Mouse (Mus musculus) CD8-positive naive resting alpha-beta T cell, adult 2 months (primary cell): ENCODE data around the gene Sp9.

ENCODE experiments used
- DNase-seq, 2 experiments: peaks; one replicate each; pipeline ENCODE4 v3.0.0; 2022; ENCODE audit warnings: low read depth in 2 of 2, low spot score in 2 of 2

Sp9 gene

DNA sequence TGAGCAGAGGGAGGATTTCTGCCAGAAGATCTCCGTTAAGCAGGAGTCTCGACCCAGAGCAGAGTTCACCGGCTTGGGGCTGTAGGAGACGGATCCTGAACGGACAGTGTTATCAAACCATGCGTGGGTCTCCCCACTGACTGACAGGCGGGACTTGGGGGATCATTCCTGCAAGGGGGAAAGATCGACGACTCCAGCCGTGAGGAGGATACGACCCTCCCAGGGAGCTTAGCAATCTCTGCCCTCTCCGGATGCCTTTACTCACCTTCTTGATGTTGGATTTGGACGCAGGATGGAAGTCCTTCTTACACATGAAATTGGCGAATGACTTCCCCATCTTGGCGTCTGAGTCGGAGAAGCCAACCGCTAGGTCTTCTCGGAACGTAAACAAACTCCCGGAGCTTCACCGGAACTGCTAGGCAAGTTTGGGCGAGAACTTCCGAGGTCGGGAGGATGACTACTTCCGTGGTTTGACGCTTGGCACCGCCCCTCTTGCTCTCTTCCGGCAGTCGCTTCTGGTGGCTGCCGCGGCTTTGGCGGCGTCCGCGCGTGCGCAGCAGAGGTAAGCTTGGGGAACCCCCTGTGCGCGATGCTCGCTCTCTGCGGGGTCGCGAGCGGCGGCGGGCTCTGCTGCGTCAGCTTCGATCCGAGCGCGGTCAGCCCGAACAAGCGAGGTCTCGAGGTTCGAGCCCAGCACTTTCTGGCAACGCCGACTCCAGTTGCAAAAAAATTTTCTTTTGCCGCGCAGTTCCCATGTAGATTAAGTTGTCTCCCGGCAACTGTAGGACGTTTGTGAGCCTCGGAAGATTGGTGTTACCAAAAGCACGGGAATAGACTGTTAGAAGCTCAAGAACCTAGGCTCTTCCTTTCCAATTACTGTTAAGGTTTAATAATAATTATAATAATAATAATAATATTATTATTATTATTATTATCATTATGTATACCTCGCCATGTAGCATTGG lies 40.7 kb downstream of the Sp9 start, which contains the start of the genes Scrn3 and Cir1:
TSS of gene Scrn3 (plus strand) at position 450 of the 965 bp plus-strand sequence.
TSS of gene Cir1 (minus strand) at position 550 of the 965 bp plus-strand sequence.
- DNase-seq: peak; percentile 91 to 92

- peak; percentile 5 to 14 for DNase-seq
These were observed 41.4 kb downstream of the Sp9 start for GRCm38 (mm10) chr2:73313117-73313501.

DNA sequence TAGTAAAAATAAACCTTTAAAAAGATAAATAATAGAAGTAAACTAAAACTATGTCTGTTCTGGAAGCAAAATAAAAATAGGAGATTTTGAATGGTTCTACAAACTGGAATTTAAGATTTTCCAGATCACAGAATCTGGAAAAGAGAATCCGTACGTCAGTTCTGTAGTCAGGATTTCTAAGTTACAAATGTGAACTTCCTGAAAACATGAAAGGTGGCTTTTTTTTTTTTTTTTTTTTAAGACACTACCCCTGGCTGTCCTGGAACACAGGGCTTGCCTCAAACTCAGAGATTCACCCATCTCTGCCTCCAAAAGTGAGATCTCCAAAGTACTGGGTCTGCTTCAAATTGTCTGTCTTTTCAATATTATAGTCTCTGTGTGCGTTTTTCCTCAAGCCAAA lies 42.6 kb downstream of the Sp9 start:
- no peak for DNase-seq

DNA sequence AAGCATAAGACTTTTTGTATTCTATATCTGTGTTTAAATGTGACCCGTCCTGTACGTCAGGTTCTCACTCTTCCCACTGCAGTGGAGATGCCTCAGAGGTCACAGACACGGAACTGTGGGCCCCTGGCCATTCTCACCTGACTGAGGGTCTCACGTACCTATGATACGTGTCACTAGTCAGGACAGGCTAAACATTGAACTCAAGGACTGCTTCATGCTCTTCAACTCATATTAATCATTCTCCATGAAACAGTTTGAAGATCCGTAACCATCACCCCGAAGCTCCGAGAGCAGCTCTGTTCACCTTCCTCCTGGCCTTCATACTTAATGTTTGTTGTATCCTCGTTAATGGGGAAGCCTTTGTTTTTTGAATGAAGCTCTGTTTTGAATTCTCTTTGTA lies 45.7 kb downstream of the Sp9 start:
- no peak for DNase-seq

DNA sequence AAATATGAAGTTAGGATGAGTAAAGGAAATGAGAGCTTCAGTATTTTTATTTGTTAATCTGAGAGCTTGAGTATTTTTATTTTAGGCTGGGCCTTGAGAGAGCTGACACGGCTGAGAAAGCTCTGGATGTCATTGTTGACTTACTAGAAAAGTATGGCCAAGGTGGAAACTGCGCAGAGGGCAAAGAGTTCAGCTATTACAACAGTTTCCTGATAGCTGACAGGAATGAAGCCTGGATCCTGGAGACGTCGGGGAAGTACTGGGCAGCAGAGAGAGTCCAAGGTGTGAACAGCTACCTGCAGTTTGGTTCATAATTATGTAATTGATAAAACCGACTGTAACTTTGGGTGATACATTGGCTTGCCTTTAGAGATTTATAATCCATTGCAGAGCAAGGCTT lies 47.5 kb downstream of the Sp9 start:
- DNase-seq: no peak

DNA sequence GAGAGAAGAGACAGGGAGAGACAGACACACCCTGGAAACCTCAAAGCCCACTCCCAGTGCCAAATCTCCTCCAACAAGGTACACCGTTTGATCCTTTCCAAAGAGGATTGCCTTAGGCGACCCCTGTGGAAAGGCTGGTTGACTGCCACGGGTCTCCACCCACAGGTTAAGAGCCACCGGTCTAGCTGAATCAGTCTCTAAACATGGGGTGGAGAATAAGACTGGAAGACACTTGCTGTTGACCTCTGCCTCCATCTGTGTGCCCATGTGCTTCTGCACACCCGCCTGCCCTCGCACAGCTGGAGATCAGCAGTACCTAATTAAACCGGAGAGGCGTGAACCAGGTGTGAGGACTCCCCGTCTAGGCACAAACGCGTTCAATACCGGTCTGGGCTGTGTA lies 51.3 kb downstream of the Sp9 start:
- DNase-seq: no peak

DNA sequence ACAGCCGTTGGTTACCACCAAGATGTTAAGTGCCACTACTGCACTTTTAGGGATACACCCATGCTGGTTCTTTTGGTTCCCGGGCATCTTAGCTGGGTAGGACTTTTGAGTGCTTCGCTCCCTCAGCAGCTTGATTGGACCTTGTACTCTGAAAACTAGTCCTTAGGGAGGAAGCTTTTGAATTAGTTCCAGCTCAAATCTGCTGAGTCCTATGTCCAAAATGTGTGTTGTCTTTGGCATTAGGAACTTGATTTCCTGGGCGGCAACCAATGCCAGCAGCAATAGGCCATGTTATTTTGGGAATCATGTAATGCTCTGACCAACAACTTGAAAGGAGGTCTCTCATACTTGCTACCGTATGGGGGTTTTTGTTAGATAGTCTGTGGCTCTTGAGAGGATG lies 54.1 kb downstream of the Sp9 start:
- no peak for DNase-seq
